Mouse (Mus musculus): ENCODE results near the gene Atxn3. TPM values are rescaled to one million over a fixed set of nuclear protein-coding genes. Genes with fewer than 3 reads are reported as not detected.

Gene Atxn3
- 45.4 TPM for polyA plus RNA-seq (2014; fragmentation: Illumina TruSeq; extraction: RNeasy Lipid Tissue Mini Kit (QIAGEN cat#74804); ENCODE audit: low read depth, low replicate concordance)

DNA sequence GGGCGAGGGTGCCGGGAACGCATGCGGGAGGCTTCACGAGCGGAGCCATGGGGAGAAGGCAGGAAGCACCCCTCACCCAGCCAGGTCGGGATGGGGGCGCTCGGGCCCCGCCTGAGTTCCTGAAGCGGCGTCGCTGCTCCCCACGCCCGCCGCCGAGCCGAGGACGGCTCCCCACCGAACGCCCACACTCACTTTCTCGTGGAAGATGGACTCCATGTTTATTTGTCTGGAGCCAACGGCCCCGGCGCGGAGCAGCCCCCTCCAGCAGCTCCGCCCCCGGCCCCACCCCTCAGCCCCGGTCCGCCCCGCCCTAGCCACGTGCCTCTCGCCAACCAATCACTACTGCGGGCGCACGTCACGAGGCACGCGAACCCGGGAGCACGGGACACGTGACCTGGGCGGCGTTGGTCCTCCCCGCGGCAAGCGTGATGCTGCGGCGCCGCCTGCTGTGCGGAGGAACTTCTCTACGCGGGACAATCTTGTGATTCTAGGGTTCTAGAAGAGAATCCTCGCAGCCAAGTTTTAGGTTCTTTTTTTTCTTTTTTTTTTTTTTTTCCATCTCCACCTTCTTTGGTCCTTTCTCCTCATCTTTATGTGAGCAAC is at the start of gene Atxn3:
Atxn3 (minus strand) TSS at position 305 of the 603 bp plus-strand sequence.

DNA sequence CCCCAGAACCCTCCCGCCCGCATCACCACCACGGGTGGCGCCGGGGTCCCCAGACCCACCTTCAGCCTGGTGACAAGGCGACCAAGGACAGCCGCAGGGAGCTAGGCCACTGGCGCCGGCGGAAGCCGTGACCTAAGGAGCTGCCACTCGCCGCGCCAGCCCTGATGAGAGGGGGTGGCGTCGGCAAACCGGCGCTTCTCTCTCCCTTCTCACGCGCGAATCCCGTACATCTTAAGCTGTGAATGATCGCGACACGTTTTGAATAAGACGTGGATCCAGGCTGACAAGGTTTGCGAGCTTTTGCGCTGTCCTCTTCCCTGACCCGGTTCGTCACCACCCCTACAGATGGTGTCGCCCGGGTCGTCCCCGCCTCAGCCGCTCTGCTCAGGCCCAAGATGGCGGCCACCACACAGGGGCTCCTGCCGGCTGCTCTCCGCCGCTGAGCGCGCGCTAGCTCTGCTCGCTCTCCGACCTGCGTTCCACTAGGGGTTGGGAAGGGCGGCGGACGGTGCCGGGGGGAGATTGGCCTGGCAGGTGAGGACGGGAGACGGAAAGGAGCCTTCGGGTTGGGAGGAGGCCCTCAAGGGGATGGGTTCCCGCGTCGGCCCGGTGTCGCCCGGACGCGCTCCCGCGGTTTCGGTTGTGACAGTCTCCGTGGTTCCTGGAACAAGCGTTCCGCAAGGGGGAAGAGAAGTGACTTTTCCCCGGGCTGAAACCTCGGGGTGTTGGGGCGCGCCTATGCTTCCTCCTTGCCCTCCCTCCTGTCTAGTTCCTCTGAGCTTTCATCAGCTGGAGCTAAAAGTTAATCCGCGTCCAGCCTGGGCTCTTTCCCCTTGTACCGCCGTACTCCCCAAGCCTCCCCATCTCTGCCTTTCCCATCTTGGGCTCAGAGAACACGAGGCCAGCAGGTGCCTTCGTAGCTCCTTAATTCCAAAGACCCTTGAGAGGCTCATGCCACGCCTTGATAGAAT is 17.8 kb upstream of the Atxn3 start, which contains the start of gene Cpsf2:
Cpsf2 (plus strand) TSS at position 388 of the 971 bp plus-strand sequence.

GRCm38 (mm10) chr12:101912626-101913490 is 45.2 kb downstream of the Atxn3 start, which contains the start of gene Trip11:
Gene Trip11, minus strand, starts transcription at chr12:101913267.

Other genes starting within 250 kb of the Atxn3 start
- 1.1 TPM for gene Tc2n, start 239.7 kb downstream of the Atxn3 start, polyA plus RNA-seq (2014; fragmentation: Illumina TruSeq; extraction: RNeasy Lipid Tissue Mini Kit (QIAGEN cat#74804); ENCODE audit: low read depth, low replicate concordance)
- gene Fbln5, start 139.2 kb downstream of the Atxn3 start, polyA plus RNA-seq (2014; fragmentation: Illumina TruSeq; extraction: RNeasy Lipid Tissue Mini Kit (QIAGEN cat#74804); ENCODE audit: low read depth, low replicate concordance), result 24.0 TPM
- 65.8 TPM for gene Trip11, start 45.0 kb downstream of the Atxn3 start, polyA plus RNA-seq (2014; fragmentation: Illumina TruSeq; extraction: RNeasy Lipid Tissue Mini Kit (QIAGEN cat#74804); ENCODE audit: low read depth, low replicate concordance)
- 59.7 TPM for gene Cpsf2, start 17.7 kb upstream of the Atxn3 start, polyA plus RNA-seq (2014; fragmentation: Illumina TruSeq; extraction: RNeasy Lipid Tissue Mini Kit (QIAGEN cat#74804); ENCODE audit: low read depth, low replicate concordance)
- gene Slc24a4, start 170.5 kb upstream of the Atxn3 start, polyA plus RNA-seq (2014; fragmentation: Illumina TruSeq; extraction: RNeasy Lipid Tissue Mini Kit (QIAGEN cat#74804); ENCODE audit: low read depth, low replicate concordance), result not detected

Measured in adrenal gland, adult 10 weeks (tissue).